Mouse (Mus musculus) neural tube, embryonic 11.5 days (tissue): ENCODE results near the gene Catip. TPM values are rescaled to one million over a fixed set of nuclear protein-coding genes. Genes with fewer than 3 reads are reported as not detected.

Experiments used
- ATAC-seq: fragments of 200-750 bp; cut with Nextera tagmentation; 2 replicates; pipeline ENCODE4 v1.8.0; 2017; ENCODE audit warnings: moderate number of reproducible peaks, mild to moderate bottlenecking, moderate TSS enrichment, moderate library complexity; ENCODE audit not compliant: insufficient read depth, low FRiP score, low TSS enrichment
- DNase-seq: peaks from one replicate; pipeline ENCODE4 v3.0.0-alpha.2; 2015; ENCODE audit warnings: low spot score
- H3K27ac ChIP-seq: fragments of 300-500 bp; sonication (generic); 2 replicates; pipeline ENCODE4 v1.5.1; 2014; ENCODE audit warnings: low read depth, mild to moderate bottlenecking, low read length
- H3K27me3 ChIP-seq: fragments of 300-500 bp; sonication (generic); 2 replicates; pipeline ENCODE4 v1.6.1; 2014; ENCODE audit warnings: mild to moderate bottlenecking, low read length, mixed read lengths; ENCODE audit not compliant: control insufficient read depth, insufficient read depth
- H3K36me3 ChIP-seq: fragments of 300-500 bp; sonication (generic); 2 replicates; pipeline ENCODE4 v1.6.1; 2014; ENCODE audit warnings: mild to moderate bottlenecking, low read length, moderate library complexity, mixed read lengths; ENCODE audit not compliant: control insufficient read depth, insufficient read depth
- H3K4me1 ChIP-seq: fragments of 300-500 bp; sonication (generic); 2 replicates; pipeline ENCODE4 v1.6.1; 2014; ENCODE audit warnings: low read length, mixed read lengths; ENCODE audit not compliant: control insufficient read depth, insufficient read depth
- H3K4me2 ChIP-seq: fragments of 300-500 bp; sonication (generic); 2 replicates; pipeline ENCODE4 v1.6.1; 2014; ENCODE audit warnings: low read depth, mild to moderate bottlenecking, moderate library complexity
- H3K4me3 ChIP-seq: fragments of 300-500 bp; sonication (generic); 2 replicates; pipeline ENCODE4 v1.5.1; 2014; ENCODE audit warnings: low read depth, low read length
- H3K9ac ChIP-seq: fragments of 300-500 bp; sonication (generic); 2 replicates; pipeline ENCODE4 v1.6.1; 2014; ENCODE audit warnings: mild to moderate bottlenecking, low read length
- H3K9me3 ChIP-seq: fragments of 300-500 bp; sonication (generic); 2 replicates; pipeline ENCODE4 v1.6.1; 2016; ENCODE audit warnings: low read length; ENCODE audit not compliant: control insufficient read depth
- WGBS: fragments of 180-500 bp; shearing (Covaris S2); extraction: QIAGEN DNeasy Blood & Tissue Kit; methylation state at CpG from one replicate; pipeline ENCODE4 v1.1.7; 2014; 5-methylcytosine and 5-hydroxymethylcytosine counted together
- polyA plus RNA-seq: library from polyadenylated mRNA; unstranded; fragments of >200 nt; fragmentation: Nextera tagmentation; extraction: Ambion mirVana; gene quantifications from 2 replicates; pipeline ENCODE4 v1.2.1, GENCODE M21; 2014

The Catip gene
- polyA plus RNA-seq, 1 experiment from 2014 or later = 0.20 TPM

DNA sequence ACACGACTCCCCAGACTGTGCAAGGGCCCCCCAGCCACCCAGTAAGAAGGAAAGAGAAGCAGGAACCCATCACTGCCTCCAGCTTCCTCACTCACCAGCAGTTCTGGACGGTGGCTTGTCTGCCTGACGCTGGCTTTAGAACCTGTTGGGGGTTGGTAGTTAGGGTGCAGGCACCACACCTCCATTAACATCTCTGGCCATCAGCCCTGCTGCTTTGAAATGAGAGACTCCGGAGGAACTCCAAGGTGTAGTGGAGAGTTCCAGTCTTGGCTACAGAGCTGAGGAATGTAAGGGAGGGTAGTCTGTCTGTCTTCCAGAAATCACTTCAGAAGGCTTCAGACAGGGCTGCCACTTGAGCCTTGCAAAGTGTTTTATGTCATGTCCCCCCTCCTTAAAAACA is 8.1 kb downstream of the Catip start:
- Histone ChIP-seq H3K4me2 (no peak overlapping the region), H3K27me3 (no peaks in the 10 kb centered on the region), H3K9me3 (no peaks in the 10 kb centered on the region), H3K27ac (no peak overlapping the region), H3K9ac (no peak overlapping the region), H3K4me1 (no peaks in the 10 kb centered on the region; the same call in 1 of the 2 replicates), H3K4me3 (no peak overlapping the region), H3K36me3 (no peaks in the 10 kb centered on the region)
- 45% methylated on average over 4 of the region's 4 CpGs for WGBS
- ATAC-seq (no peak), DNase-seq (no peak)

DNA sequence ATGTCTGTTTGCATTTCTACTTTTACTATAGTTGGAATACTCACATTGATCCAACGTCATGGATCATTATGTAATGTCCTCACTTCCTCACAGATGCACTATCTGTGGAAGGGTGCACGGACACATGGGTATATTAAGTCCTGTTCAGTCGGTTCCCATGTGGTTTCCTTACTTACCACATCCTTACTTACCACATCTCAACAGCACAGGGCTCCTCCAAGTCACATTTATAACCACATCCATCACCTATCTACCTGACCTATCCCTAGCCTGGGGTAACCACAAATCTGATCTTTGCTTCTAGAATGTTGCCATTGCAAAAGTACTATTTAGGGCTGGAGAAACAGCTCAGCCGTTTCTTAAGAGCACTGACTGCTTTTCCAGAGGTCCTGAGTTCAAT is 11.5 kb downstream of the Catip start:
- Histone ChIP-seq H3K4me2 (no peak overlapping the region), H3K36me3 (no peaks in the 10 kb centered on the region), H3K4me3 (no peak overlapping the region), H3K9me3 (no peaks in the 10 kb centered on the region), H3K27ac (no peak overlapping the region), H3K9ac (no peak overlapping the region), H3K27me3 (no peaks in the 10 kb centered on the region), H3K4me1 (no peaks in the 10 kb centered on the region)
- ATAC-seq (no peak), DNase-seq (no peak)
- WGBS = 87% methylated on average over 4 of the region's 4 CpGs

DNA sequence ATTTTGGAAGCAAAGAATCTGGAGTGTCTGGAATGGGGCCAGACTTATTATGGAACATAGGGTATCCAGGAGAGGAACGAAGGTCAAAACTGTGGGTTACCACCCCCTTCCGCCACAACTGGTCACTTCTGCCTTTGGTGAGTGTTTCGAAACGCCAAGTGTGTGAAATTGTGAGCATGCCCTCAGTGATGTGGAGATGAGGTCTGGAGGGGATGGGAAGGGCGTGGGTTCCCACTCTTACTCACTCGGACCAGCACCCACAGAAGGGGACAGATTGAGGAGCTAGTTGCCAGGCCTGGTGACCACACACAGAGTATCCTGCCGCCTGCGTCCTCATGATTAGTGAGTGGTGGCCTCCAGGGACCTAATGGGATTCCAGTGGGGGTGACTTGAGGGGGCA is 13.1 kb downstream of the Catip start, which contains the start of gene Slc11a1:
TSS of gene Slc11a1 (plus strand) at position 216 of the 400 bp plus-strand sequence.
- H3K9me3 ChIP-seq = no peaks in the 10 kb centered on the region
- H3K36me3 ChIP-seq = no peaks in the 10 kb centered on the region
- no peak within 1 kb of the TSS for H3K4me3 ChIP-seq
- ATAC-seq = no peak
- H3K4me1 ChIP-seq = no peaks in the 10 kb centered on the region
- DNase-seq = no peak
- 76% methylated on average over 8 of the region's 8 CpGs for WGBS
- no peak within 1 kb of the TSS for H3K9ac ChIP-seq
- no peaks in the 10 kb centered on the region for H3K27me3 ChIP-seq
- no peak within 1 kb of the TSS for H3K4me2 ChIP-seq
- H3K27ac ChIP-seq = no peak within 1 kb of the TSS

DNA sequence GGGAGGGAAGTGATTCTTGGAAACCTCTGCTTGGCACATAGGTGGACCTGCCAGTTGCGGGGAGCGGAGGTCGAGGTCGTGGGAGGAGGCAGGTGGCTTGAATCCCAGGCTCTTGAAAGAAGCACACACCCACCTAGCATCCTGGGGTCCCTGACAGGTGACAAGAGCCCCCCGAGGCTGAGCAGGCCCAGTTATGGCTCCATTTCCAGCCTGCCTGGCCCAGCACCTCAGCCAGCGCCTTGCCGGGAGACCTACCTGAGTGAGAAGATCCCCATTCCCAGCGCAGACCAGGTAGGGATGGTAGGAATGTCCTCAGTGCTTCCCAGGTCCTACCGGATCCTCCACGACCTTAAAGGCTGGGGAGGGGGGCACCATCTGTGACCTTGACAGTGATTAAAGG is 13.7 kb downstream of the Catip start:
- H3K36me3 ChIP-seq = no peaks in the 10 kb centered on the region
- H3K4me3 ChIP-seq = no peak overlapping the region
- no peak for DNase-seq
- ATAC-seq = no peak
- no peak overlapping the region for H3K9ac ChIP-seq
- no peaks in the 10 kb centered on the region for H3K4me1 ChIP-seq
- H3K9me3 ChIP-seq = no peaks in the 10 kb centered on the region
- WGBS = 84% methylated on average over 10 of the region's 10 CpGs
- H3K27me3 ChIP-seq = no peaks in the 10 kb centered on the region
- no peak overlapping the region for H3K27ac ChIP-seq
- H3K4me2 ChIP-seq = no peak overlapping the region

DNA sequence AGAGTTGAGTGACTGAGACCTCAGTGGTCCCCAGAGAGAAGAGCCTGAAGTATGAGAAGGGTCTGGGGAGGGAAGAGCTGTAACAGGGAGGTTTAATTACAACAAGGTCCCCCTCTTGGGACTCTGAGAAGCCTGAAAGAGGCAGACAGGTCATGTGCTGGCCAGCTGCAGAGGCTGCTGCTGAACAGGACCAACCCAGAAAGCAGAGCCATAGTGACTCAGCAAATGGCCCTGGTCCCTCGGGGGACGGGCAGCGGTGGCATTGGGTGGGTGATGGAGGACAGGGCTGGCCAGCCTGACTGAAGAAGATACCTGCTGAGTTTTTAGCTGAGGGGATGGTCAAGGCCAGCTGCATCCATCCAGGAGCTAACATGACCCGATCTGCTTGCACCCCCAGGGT is 14.5 kb downstream of the Catip start:
- Histone ChIP-seq H3K36me3 (no peaks in the 10 kb centered on the region), H3K27ac (no peak overlapping the region), H3K4me2 (no peak overlapping the region), H3K9ac (no peak overlapping the region), H3K27me3 (no peaks in the 10 kb centered on the region), H3K9me3 (no peaks in the 10 kb centered on the region), H3K4me3 (no peak overlapping the region), H3K4me1 (no peaks in the 10 kb centered on the region)
- no peak for DNase-seq
- 88% methylated on average over 4 of the region's 4 CpGs for WGBS
- ATAC-seq = no peak

DNA sequence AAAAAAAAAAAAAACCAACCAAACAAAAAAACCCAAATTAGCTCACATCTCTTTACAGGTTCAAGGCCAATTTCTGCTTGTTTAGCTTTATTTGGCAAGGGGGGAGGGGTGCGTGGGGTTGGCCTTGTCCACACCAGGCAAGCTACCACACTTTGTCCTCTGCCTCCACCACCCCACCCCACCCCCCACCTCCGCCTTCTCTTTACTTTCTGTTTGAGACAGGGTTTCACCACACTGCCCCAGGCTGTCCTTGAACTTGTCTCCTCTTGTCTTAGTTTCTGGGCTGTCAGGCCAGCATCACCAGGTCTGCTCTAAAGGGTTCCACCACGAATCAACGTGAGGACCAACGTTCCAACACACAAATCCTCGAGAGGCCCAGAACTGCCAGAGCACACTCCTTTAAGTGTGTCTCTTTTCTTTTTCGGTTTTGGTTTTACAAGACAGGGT is 17.2 kb downstream of the Catip start:
- H3K27me3 ChIP-seq = no peaks in the 10 kb centered on the region
- WGBS = 84% methylated on average over 7 of the region's 7 CpGs

DNA sequence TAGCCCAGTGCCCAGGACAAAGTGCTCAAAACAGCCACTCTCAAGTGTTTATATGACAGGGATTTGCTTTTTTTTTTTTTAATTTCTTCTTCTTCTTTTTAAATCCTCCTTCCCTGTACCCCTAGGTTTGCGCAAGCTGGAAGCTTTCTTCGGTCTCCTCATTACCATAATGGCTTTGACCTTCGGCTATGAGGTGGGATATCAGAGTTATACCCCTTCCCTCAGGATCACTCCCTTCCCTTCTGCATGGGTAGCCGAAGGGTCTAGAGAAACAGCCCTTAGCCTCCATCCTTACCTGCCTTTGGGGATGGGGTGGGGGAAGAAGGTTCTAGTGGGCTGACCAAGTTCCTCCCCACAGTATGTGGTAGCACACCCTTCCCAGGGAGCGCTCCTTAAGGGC is 18.6 kb downstream of the Catip start:
- H3K4me2 ChIP-seq = no peak overlapping the region
- no peaks in the 10 kb centered on the region for H3K36me3 ChIP-seq
- no peak overlapping the region for H3K4me3 ChIP-seq
- 83% methylated on average over 5 of the region's 5 CpGs for WGBS
- H3K9me3 ChIP-seq = no peaks in the 10 kb centered on the region
- H3K27me3 ChIP-seq = no peaks in the 10 kb centered on the region
- no peak overlapping the region for H3K27ac ChIP-seq
- no peaks in the 10 kb centered on the region for H3K4me1 ChIP-seq
- no peak for DNase-seq
- ATAC-seq = no peak
- no peak overlapping the region for H3K9ac ChIP-seq

More for the DNA sequence above, 17.2 kb downstream of the Catip start:
- ATAC-seq (no peak), DNase-seq (no peak)
- Histone ChIP-seq H3K4me2 (no peak overlapping the region), H3K9ac (no peak overlapping the region), H3K27ac (no peak overlapping the region), H3K4me3 (no peak overlapping the region), H3K4me1 (no peaks in the 10 kb centered on the region), H3K9me3 (no peaks in the 10 kb centered on the region), H3K36me3 (no peaks in the 10 kb centered on the region)

DNA sequence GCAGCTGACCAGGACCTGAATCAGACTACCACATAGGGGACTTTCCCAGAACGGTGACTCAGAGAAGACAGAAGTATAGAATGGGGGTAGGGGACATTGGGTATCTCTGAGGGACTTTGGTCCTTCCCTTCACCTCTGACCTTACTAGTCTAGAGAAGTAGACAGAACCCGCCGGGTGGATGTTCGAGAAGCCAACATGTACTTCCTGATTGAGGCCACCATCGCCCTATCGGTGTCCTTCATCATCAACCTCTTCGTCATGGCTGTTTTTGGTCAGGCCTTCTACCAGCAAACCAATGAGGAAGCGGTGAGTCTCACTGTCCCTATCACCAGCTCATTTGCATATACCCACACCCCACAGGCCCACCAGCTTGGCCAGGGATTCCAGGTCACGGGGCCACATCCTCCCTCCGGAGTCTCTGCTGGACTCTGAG is 19.7 kb downstream of the Catip start:
- ATAC-seq = no peak
- Histone ChIP-seq H3K4me3 (no peak overlapping the region), H3K36me3 (no peaks in the 10 kb centered on the region), H3K4me1 (no peaks in the 10 kb centered on the region), H3K9me3 (no peaks in the 10 kb centered on the region), H3K27me3 (no peaks in the 10 kb centered on the region), H3K4me2 (no peak overlapping the region), H3K9ac (no peak overlapping the region), H3K27ac (no peak overlapping the region)
- DNase-seq = no peak
- WGBS = 88% methylated on average over 10 of the region's 10 CpGs

DNA sequence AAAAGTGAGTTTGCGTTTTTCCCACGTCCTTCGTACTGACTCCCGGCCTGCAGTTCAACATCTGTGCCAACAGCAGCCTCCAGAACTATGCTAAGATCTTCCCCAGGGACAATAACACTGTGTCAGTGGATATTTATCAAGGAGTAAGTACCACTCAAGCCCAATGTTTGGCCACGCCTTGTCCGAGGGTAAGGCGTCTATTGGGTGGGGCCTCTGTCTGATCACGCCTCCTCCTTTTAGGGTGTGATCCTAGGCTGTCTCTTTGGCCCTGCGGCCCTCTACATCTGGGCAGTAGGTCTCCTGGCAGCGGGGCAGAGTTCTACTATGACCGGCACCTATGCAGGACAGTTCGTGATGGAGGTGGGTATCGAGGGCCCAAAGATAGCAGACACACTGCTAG is 21.5 kb downstream of the Catip start:
- ATAC-seq = no peak
- no peaks in the 10 kb centered on the region for H3K36me3 ChIP-seq
- no peak overlapping the region for H3K9ac ChIP-seq
- no peaks in the 10 kb centered on the region for H3K27me3 ChIP-seq
- H3K9me3 ChIP-seq = no peaks in the 10 kb centered on the region
- no peak overlapping the region for H3K4me3 ChIP-seq
- H3K27ac ChIP-seq = no peak overlapping the region
- H3K4me1 ChIP-seq = 0 out of 2 replicates have a peak, but pooled peaks cover 2% of the 10 kb centered on the region
- H3K4me2 ChIP-seq = no peak overlapping the region
- 86% methylated on average over 13 of the region's 13 CpGs for WGBS
- no peak for DNase-seq
